Mouse (Mus musculus) stomach, postnatal 0 days (tissue): ENCODE measurements around the gene Hdac5. TPM values are rescaled to one million over a fixed set of nuclear protein-coding genes. Genes with fewer than 3 reads are reported as not detected.

ENCODE experiments used
- ATAC-seq: fragments of 200-750 bp; cut with Nextera tagmentation; 2 replicates; pipeline ENCODE4 v1.8.0; 2017; ENCODE audit not compliant: low FRiP score, low TSS enrichment
- DNase-seq: peaks from one replicate; pipeline ENCODE4 v3.0.0-alpha.2; 2016; ENCODE audit warnings: low spot score
- H3K27ac ChIP-seq: fragments of 300-500 bp; sonication (generic); replicated peaks from 2 replicates; pipeline ENCODE4 v1.5.1; 2014; ENCODE audit warnings: mild to moderate bottlenecking, control low read depth
- H3K27me3 ChIP-seq: fragments of 300-500 bp; sonication (generic); 2 replicates; pipeline ENCODE4 v1.6.1; 2014; ENCODE audit warnings: low read length; ENCODE audit not compliant: control insufficient read depth, insufficient read depth
- H3K36me3 ChIP-seq: fragments of 300-500 bp; sonication (generic); 2 replicates; pipeline ENCODE4 v1.6.1; 2014; ENCODE audit warnings: low read length, mixed read lengths; ENCODE audit not compliant: control insufficient read depth, insufficient read depth
- H3K4me1 ChIP-seq: fragments of 300-500 bp; sonication (generic); replicated peaks from 2 replicates; pipeline ENCODE4 v1.6.1; 2014; ENCODE audit warnings: antibody characterized with exemption; ENCODE audit not compliant: control insufficient read depth, insufficient read depth
- H3K4me2 ChIP-seq: fragments of 300-500 bp; sonication (generic); replicated peaks from 2 replicates; pipeline ENCODE4 v1.6.1; 2014; ENCODE audit warnings: low read depth, mild to moderate bottlenecking, control low read depth, moderate library complexity
- H3K4me3 ChIP-seq: fragments of 300-500 bp; sonication (generic); 2 replicates; pipeline ENCODE4 v1.5.1; 2014; ENCODE audit warnings: low read depth, low read length, control low read depth
- H3K9ac ChIP-seq: fragments of 300-500 bp; sonication (generic); 2 replicates; pipeline ENCODE4 v1.6.1; 2014; ENCODE audit warnings: mild to moderate bottlenecking, low read length, control low read depth, mixed read lengths
- H3K9me3 ChIP-seq: fragments of 300-500 bp; sonication (generic); 2 replicates; pipeline ENCODE4 v1.6.1; 2016; ENCODE audit warnings: low read length; ENCODE audit not compliant: control insufficient read depth
- CTCF ChIP-seq: IDR thresholded peaks from 2 replicates; pipeline ENCODE4 v1.5.1; 2016; ENCODE audit warnings: antibody characterized with exemption, low read depth, mild to moderate bottlenecking, moderate library complexity
- EP300 ChIP-seq: optimal IDR thresholded peaks from 2 replicates; pipeline ENCODE3; 2016; ENCODE audit warnings: antibody characterized with exemption
- WGBS: fragments of 180-500 bp; shearing (Covaris S2); extraction: QIAGEN DNeasy Blood & Tissue Kit; methylation state at CpG from one replicate; pipeline ENCODE4 v1.1.7; 2014; 5-methylcytosine and 5-hydroxymethylcytosine counted together
- polyA plus RNA-seq: library from polyadenylated mRNA; unstranded; fragments of >200 nt; fragmentation: Nextera tagmentation; extraction: Ambion mirVana; gene quantifications from 2 replicates; pipeline ENCODE4 v1.2.1, GENCODE M21; 2015

Hdac5 gene
- polyA plus RNA-seq, 1 experiment from 2014 or later: 33.8 TPM

GRCm38 (mm10) chr11:102257514-102257913, 27.5 kb upstream of the Hdac5 start:
- H3K27me3 ChIP-seq: no peaks in the 10 kb centered on the region
- no peak overlapping the region for H3K27ac ChIP-seq
- no peak overlapping the region for H3K9ac ChIP-seq
- peak; percentile 49 for DNase-seq
- TF ChIP-seq CTCF: peak; percentile 63
- no peak for TF ChIP-seq EP300
- H3K4me2 ChIP-seq: no peak overlapping the region
- WGBS: 48% methylated on average over 9 of the region's 9 CpGs
- ATAC-seq: peak; percentile 22; the same call in 1 of the 2 replicates
- H3K4me1 ChIP-seq: no peaks in the 10 kb centered on the region
- H3K9me3 ChIP-seq: no peaks in the 10 kb centered on the region
- no peaks in the 10 kb centered on the region for H3K36me3 ChIP-seq
- no peak overlapping the region for H3K4me3 ChIP-seq

GRCm38 (mm10) chr11:102249351-102250090, 19.6 kb upstream of the Hdac5 start:
- no peak overlapping the region for H3K27ac ChIP-seq
- no peaks in the 10 kb centered on the region for H3K36me3 ChIP-seq
- H3K27me3 ChIP-seq: no peaks in the 10 kb centered on the region
- peak overlapping the region; percentile 96 for H3K4me2 ChIP-seq
- TF ChIP-seq CTCF (no peak), EP300 (no peak)
- no peak for DNase-seq
- WGBS: 10% methylated on average over 9 of the region's 9 CpGs
- peaks cover 3% of the 10 kb centered on the region; the same call in 1 of the 2 replicates for H3K4me1 ChIP-seq
- ATAC-seq: no peak
- no peaks in the 10 kb centered on the region for H3K9me3 ChIP-seq
- peak overlapping the region; percentile 62 for H3K4me3 ChIP-seq
- peak overlapping the region; percentile 57 for H3K9ac ChIP-seq

DNA sequence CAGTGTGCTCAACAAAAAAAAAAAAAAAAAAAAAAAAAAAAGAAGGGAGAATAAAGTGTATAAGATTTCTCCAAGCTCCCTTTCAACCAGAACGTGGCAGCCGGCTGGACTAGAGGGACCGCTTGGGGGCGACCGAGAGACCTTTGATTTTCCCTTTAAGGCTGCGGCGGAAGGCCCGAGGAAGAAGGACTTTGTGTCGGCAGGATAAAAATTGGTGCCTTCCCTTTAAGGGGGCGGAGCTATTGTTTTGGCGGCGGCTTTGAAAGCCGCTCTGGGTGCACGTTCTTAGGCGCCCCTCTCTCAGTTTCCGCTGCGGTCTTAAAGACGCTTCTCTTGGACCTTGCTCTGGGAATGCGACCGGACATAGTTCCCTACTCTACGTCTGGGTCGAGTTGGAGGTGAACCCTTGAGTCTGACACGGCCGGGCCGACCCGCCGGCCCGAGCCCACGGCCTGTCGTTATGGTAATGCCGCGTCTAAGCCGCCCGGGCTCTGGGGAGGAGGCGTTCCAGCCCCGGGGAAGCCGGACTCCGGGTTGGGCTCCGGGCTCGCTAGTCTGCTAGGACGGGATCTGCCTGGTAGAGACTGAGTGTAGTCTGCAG, 18.8 kb upstream of the Hdac5 start, which contains the start of gene BC030867:
BC030867 (plus strand) TSS at position 253 of the 601 bp plus-strand sequence.
- Histone ChIP-seq H3K4me3 (peak within 1 kb of the TSS; percentile 62), H3K9me3 (no peaks in the 10 kb centered on the region), H3K27me3 (no peaks in the 10 kb centered on the region), H3K36me3 (no peaks in the 10 kb centered on the region), H3K27ac (no peak within 1 kb of the TSS), H3K9ac (peak within 1 kb of the TSS; percentile 57), H3K4me1 (peaks cover 3% of the 10 kb centered on the region; the same call in 1 of the 2 replicates), H3K4me2 (peak within 1 kb of the TSS; percentile 96)
- peak; percentile 94 for DNase-seq
- peak; percentile 85 for TF ChIP-seq CTCF
- no peak for TF ChIP-seq EP300
- peak; percentile 62 for ATAC-seq
- WGBS: under 1% methylated on average over 41 of the region's 41 CpGs

- no peaks in the 10 kb centered on the region for H3K9me3 ChIP-seq
- no peak overlapping the region for H3K4me3 ChIP-seq
- H3K27ac ChIP-seq: no peak overlapping the region
- H3K4me1 ChIP-seq: peaks cover 3% of the 10 kb centered on the region; the same call in 1 of the 2 replicates
- no peak overlapping the region for H3K9ac ChIP-seq
- 80% methylated on average over 4 of the region's 4 CpGs for WGBS
- no peak for TF ChIP-seq EP300
- peak; percentile 49 for TF ChIP-seq CTCF
- no peaks in the 10 kb centered on the region for H3K36me3 ChIP-seq
- no peak for ATAC-seq
- no peak for DNase-seq
- no peak overlapping the region for H3K4me2 ChIP-seq
- no peaks in the 10 kb centered on the region for H3K27me3 ChIP-seq
Measured at GRCm38 (mm10) chr11:102246871-102247270, 16.9 kb upstream of the Hdac5 start.

GRCm38 (mm10) chr11:102246273-102246635, 16.3 kb upstream of the Hdac5 start:
- 52% methylated on average over 6 of the region's 6 CpGs for WGBS
- H3K4me1 ChIP-seq: peaks cover 3% of the 10 kb centered on the region; the same call in 1 of the 2 replicates
- no peak overlapping the region for H3K4me3 ChIP-seq
- no peak for TF ChIP-seq EP300
- no peak for TF ChIP-seq CTCF
- no peaks in the 10 kb centered on the region for H3K36me3 ChIP-seq
- H3K27me3 ChIP-seq: no peaks in the 10 kb centered on the region
- DNase-seq (no peak), ATAC-seq (no peak)
- H3K9me3 ChIP-seq: no peaks in the 10 kb centered on the region
- no peak overlapping the region for H3K9ac ChIP-seq
- peak overlapping the region; percentile 74; the same call in 1 of the 2 replicates for H3K27ac ChIP-seq
- peak overlapping the region; percentile 69; the same call in 1 of the 2 replicates for H3K4me2 ChIP-seq
